Mouse (Mus musculus) G1E (cell line): ENCODE measurements around the gene Mmp15. TPM values are rescaled to one million over a fixed set of nuclear protein-coding genes. Genes with fewer than 3 reads are reported as not detected.

Source experiments
- ATAC-seq: 2 replicates; pipeline ENCODE4 v1.8.0; 2016; ENCODE audit warnings: mild to moderate bottlenecking; ENCODE audit not compliant: insufficient number of reproducible peaks, poor library complexity, low FRiP score, severe bottlenecking; ENCODE audit errors: extremely low read depth
- DNase-seq: peaks from one replicate; pipeline ENCODE4 v3.0.0; 2012; ENCODE audit warnings: low spot score
- H3K27me3 ChIP-seq: 2 replicates; pipeline ENCODE4 v1.6.1; 2012; ENCODE audit warnings: mild to moderate bottlenecking, low read length, inconsistent platforms; ENCODE audit not compliant: insufficient read depth
- H3K36me3 ChIP-seq: replicated peaks from 2 replicates; pipeline ENCODE3; 2012; ENCODE audit warnings: mild to moderate bottlenecking, inconsistent platforms
- H3K4me1 ChIP-seq: 2 replicates; pipeline ENCODE4 v1.6.1; 2012; ENCODE audit warnings: low read depth, low read length, inconsistent platforms, mixed read lengths; ENCODE audit not compliant: insufficient read depth
- H3K4me3 ChIP-seq: 2 replicates; pipeline ENCODE4 v1.5.1; 2012; ENCODE audit warnings: low read depth, mild to moderate bottlenecking, inconsistent platforms, low read length, moderate library complexity, mixed read lengths
- H3K9me3 ChIP-seq: replicated peaks from 2 replicates; pipeline ENCODE4 v1.6.1; 2012; ENCODE audit warnings: inconsistent platforms
- CTCF ChIP-seq: IDR thresholded peaks from 2 replicates; pipeline ENCODE4 v1.5.1; 2012; ENCODE audit warnings: low read depth, low read length, inconsistent platforms, mixed read lengths
- GATA1 ChIP-seq: IDR thresholded peaks from 2 replicates; pipeline ENCODE4 v1.6.1; 2012; ENCODE audit warnings: borderline replicate concordance, low read length, inconsistent platforms, mixed read lengths
- GATA2 ChIP-seq: IDR thresholded peaks from 2 replicates; pipeline ENCODE4 v1.6.1; 2012; ENCODE audit warnings: low read depth, low read length, inconsistent platforms, borderline replicate concordance
- POLR2AphosphoS5 ChIP-seq: IDR thresholded peaks from 2 replicates; pipeline ENCODE4 v1.6.1; 2012; ENCODE audit warnings: low read depth, low read length, inconsistent platforms; ENCODE audit not compliant: insufficient replicate concordance
- TAL1 ChIP-seq: conservative IDR thresholded peaks from 2 replicates; pipeline ENCODE4 v1.6.1; 2012; ENCODE audit warnings: low read depth, low read length, inconsistent platforms, mixed read lengths
- polyA plus RNA-seq: library from polyadenylated mRNA; stranded (reverse); fragments of >175 nt; gene quantifications from 2 replicates; pipeline ENCODE4 v1.2.3, GENCODE M21; 2012
- total RNA-seq, 2 experiments: library from RNA; stranded (forward) in 1 of 2; stranded (reverse) in 1 of 2; fragments of 200-1000 nt in 1 of 2; fragments of >200 nt in 1 of 2; fragmentation: Nextera tagmentation in 1 of 2; gene quantifications; 2 replicates each; pipeline ENCODE4 v1.2.3; 2014 to 2017

Gene Mmp15
- total and polyA plus RNA-seq, 3 experiments, result 0.01 to 0.05 TPM; not detected in 1

DNA sequence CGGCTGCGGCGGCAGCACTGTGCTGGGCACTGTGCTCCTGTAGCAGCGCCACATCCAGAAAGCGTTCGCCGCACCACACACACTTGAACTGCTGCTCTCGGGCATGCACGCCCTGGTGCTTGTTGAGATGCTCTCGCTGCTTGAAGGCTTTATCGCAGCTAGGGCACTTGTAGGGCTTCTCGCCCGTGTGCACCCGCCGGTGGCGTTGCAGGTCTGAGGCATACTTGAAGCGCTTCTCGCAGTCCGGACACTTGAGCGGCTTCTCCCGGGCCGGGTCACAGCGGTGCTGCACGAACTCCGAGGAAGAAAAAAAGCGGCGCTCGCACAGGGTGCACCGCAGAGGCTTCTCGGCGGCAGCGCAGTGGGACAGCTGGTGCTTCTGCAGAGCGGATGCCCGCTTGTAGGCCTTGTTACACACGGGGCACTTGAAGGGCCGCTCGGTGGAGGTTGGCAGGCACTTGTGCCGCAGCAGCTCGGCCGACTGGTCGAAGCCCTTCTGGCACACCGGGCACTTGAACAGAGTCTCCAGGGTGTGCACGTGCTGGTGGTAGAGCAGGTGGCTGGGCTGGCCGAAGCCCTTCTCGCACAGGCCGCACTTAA lies 24.1 kb upstream of the Mmp15 start:
- TF ChIP-seq POLR2AphosphoS5 (no peak), TAL1 (no peak), GATA1 (no peak), GATA2 (no peak), CTCF (no peak)
- Histone ChIP-seq H3K36me3 (peaks cover 61% of the 10 kb centered on the region), H3K27me3 (peaks cover 3% of the 10 kb centered on the region; the same call in 1 of the 2 replicates), H3K4me1 (peaks cover 31% of the 10 kb centered on the region), H3K4me3 (peak overlapping the region; percentile 27; the same call in 1 of the 2 replicates), H3K9me3 (peaks cover 4% of the 10 kb centered on the region; the same call in 1 of the 2 replicates)
- ATAC-seq (no peak), DNase-seq (no peak)

DNA sequence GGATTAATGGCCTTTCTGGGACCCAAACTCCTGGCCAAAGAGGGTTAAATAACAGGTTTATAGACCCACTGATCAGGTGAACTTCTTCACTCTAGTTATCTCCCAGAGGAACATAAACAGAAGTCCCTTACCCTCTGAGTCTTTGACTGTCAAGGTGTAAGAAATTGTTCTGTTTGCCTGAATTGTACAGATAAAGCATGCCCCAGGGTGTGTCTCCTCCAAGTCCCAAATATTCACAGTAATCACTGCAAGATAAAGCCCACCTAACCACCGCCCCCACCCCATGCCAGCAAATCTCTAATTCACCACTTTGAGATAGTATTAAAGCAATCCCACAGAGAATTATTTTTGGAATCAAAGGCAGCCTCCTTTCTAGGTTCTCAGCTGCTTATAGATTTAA lies 21.7 kb upstream of the Mmp15 start:
- Histone ChIP-seq H3K27me3 (peaks cover 3% of the 10 kb centered on the region; the same call in 1 of the 2 replicates), H3K4me3 (no peak overlapping the region; the same call in 1 of the 2 replicates), H3K9me3 (peaks cover 4% of the 10 kb centered on the region; the same call in 1 of the 2 replicates), H3K4me1 (peaks cover 44% of the 10 kb centered on the region), H3K36me3 (peaks cover 67% of the 10 kb centered on the region)
- no peak for DNase-seq
- no peak for TF ChIP-seq GATA1
- no peak for TF ChIP-seq TAL1
- no peak for TF ChIP-seq CTCF
- TF ChIP-seq GATA2, result no peak
- no peak for TF ChIP-seq POLR2AphosphoS5
- no peak for ATAC-seq

DNA sequence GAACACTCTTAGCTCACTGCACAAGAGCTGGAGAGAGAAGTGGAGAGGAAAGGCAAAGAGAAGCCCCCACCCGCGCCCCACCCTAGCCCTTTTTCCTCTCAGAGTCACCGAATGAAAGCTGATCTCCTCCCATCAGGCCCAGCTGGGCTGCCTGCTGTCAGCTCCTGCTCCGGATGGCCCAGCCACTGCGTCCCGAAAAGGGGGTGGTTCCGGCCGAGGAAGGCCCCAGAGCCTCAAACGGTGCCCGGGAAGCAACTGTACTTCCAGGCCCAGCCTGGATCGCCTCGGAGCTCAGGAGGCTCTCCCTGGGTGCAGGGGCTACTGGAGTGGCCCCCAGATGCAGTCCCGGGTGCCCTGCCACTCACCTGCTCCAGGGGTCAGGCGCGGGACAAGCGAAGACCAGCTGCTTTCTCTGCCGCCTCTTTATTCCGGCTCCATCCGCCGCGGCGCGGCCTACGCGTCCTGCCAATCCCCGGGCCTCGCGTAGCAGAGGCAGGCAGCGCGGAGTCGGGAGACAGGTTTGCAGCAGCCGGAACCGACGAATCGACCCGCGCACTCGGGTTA lies 20.8 kb upstream of the Mmp15 start:
- peak; percentile 67 for DNase-seq

DNA sequence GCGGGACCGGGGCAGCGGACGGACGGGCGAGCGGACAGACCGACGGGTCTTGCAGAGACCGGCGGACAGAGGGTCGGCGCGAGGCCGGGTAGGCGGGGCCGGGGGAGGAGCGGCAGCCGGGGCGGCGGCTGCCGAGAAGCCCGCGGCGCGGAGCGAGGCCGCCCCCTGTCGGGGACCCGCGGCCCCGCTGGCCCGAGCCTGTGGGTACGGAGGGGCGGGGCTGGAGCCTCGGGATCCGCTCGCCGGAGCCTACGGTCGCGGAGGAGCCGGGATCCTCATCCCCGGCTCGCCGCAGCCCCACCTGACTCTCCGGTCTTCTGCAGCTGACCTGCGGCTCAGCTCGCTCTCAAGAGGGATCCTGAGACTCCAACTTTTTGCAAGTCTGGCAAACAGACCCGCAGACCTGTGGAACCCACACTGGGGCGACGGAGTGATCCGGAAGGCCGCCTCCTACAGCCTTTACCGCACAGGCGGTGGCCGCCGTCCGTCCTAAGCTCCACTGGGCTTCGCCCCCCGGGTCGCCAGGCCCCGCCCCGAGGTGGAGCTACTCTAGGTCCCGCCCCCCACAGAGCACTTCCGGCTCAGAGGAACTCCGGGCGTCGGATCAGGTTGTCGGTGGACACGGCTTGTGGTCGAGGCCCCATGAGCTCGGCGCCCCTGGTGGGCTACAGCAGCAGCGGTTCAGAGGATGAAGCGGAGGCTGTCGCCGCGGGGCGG lies 20.2 kb upstream of the Mmp15 start, which contains the start of the genes Zfp319 and Usb1:
Gene Zfp319, minus strand, starts transcription at position 231 of the 717 bp plus-strand sequence.
Gene Usb1, plus strand, starts transcription at position 565 of the 717 bp plus-strand sequence.
- DNase-seq, result peak; percentile 97
- Histone ChIP-seq H3K9me3 (peaks cover 4% of the 10 kb centered on the region; the same call in 1 of the 2 replicates), H3K36me3 (peaks cover 62% of the 10 kb centered on the region), H3K27me3 (peaks cover 3% of the 10 kb centered on the region; the same call in 1 of the 2 replicates), H3K4me3 (peak within 1 kb of the TSS; percentile 88), H3K4me1 (peaks cover 45% of the 10 kb centered on the region)
- ATAC-seq, result peak; percentile 90
- TF ChIP-seq CTCF (peak; percentile 35; the same call in 1 of the 2 replicates), GATA2 (no peak)

More for the DNA sequence above, 20.8 kb upstream of the Mmp15 start:
- H3K36me3 ChIP-seq, result peaks cover 62% of the 10 kb centered on the region
- H3K27me3 ChIP-seq, result peaks cover 3% of the 10 kb centered on the region; the same call in 1 of the 2 replicates
- ATAC-seq, result 0 out of 2 replicates have a peak, but pooled peaks have one; percentile 5
- H3K4me1 ChIP-seq, result peaks cover 46% of the 10 kb centered on the region
- H3K9me3 ChIP-seq, result peaks cover 4% of the 10 kb centered on the region; the same call in 1 of the 2 replicates
- H3K4me3 ChIP-seq, result peak overlapping the region; percentile 88
- TF ChIP-seq GATA2, result no peak
- no peak for TF ChIP-seq TAL1
- TF ChIP-seq GATA1, result no peak
- TF ChIP-seq CTCF, result no peak
- no peak for TF ChIP-seq POLR2AphosphoS5

DNA sequence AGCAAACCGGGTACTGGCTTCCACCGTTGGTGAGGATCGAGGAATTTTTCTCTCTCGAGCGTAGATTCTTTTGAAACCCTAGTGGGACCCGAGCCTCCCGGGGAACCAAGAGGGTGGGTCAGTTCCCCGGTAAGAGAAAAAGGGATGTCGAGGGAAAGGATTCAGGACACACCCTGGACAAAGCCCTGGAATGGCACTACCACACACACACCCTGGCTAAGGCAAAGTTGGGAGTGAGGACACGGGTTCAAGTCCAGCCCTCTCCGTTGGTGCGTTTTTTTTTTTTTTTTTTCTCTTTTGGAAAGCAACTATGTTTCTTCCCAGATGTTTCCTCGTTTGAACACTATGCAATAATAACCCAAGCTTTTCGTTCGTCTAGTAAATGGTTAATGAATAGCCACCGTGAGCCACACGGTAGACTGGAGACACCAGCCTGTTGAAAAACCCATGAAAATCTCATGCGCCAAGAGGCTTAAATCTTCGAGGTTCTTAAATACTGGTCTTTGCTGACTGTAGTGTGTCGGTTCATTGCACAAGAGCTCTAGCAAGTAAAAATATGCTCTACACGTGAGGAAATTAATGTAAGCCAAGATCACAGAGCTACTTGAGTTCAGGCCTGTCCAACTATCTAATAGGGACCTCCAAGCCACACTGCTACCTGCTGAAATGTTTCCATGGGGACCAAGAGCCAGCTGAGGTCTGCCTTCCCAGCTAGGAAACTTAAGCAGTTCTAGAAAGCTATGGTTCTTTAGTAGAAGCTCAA lies 19.4 kb upstream of the Mmp15 start:
- TF ChIP-seq GATA1, result no peak
- H3K4me1 ChIP-seq, result peaks cover 41% of the 10 kb centered on the region
- DNase-seq (no peak), ATAC-seq (no peak)
- peaks cover 4% of the 10 kb centered on the region; the same call in 1 of the 2 replicates for H3K9me3 ChIP-seq
- peaks cover 3% of the 10 kb centered on the region; the same call in 1 of the 2 replicates for H3K27me3 ChIP-seq
- H3K4me3 ChIP-seq, result peak overlapping the region; percentile 88
- peaks cover 62% of the 10 kb centered on the region for H3K36me3 ChIP-seq

DNA sequence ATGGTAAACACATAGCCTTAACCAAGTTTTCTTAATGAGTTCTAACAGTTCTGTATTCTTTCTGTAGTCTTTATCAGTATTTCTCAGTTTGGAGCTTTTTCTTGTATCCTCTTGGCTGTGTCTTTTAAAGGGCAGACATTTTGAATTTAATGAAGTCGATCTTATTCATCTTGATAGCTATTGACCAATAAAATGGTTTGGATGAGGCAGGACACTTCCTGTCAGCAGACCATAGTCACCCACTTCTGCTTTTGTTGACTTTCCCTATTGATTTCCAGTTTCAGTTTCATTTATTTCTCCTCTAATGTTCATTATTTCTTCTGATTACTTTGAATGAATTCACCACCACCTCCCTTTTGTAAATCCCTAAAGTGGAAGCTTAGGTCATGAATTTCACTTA lies 16.4 kb upstream of the Mmp15 start:
- Histone ChIP-seq H3K4me1 (peaks cover 26% of the 10 kb centered on the region), H3K36me3 (peaks cover 68% of the 10 kb centered on the region), H3K27me3 (no peaks in the 10 kb centered on the region), H3K9me3 (no peaks in the 10 kb centered on the region), H3K4me3 (no peak overlapping the region)
- no peak for ATAC-seq
- DNase-seq, result no peak
- TF ChIP-seq POLR2AphosphoS5, result no peak
- no peak for TF ChIP-seq TAL1
- TF ChIP-seq CTCF, result no peak
- TF ChIP-seq GATA1, result no peak
- TF ChIP-seq GATA2, result no peak
